Mouse (Mus musculus) intestine, postnatal 0 days (tissue): ENCODE measurements around the gene Cdkal1. TPM values are rescaled to one million over a fixed set of nuclear protein-coding genes. Genes with fewer than 3 reads are reported as not detected.

ENCODE experiments used
- ATAC-seq: fragments of 200-750 bp; cut with Nextera tagmentation; 2 replicates; pipeline ENCODE4 v1.8.0; 2017; ENCODE audit warnings: mild to moderate bottlenecking, moderate TSS enrichment, moderate library complexity
- H3K27ac ChIP-seq: fragments of 300-500 bp; sonication (generic); 2 replicates; pipeline ENCODE4 v1.5.1; 2014; ENCODE audit warnings: mild to moderate bottlenecking, low read depth, low read length, moderate library complexity
- H3K27me3 ChIP-seq: fragments of 300-500 bp; sonication (generic); replicated peaks from 2 replicates; pipeline ENCODE4 v1.6.1; 2014; ENCODE audit warnings: low read length, mixed read lengths; ENCODE audit not compliant: control insufficient read depth, insufficient read depth
- H3K36me3 ChIP-seq: fragments of 300-500 bp; sonication (generic); 2 replicates; pipeline ENCODE4 v1.6.1; 2014; ENCODE audit warnings: mild to moderate bottlenecking, moderate library complexity; ENCODE audit not compliant: control insufficient read depth, insufficient read depth
- H3K4me1 ChIP-seq: fragments of 300-500 bp; sonication (generic); replicated peaks from 2 replicates; pipeline ENCODE4 v1.6.1; 2014; ENCODE audit warnings: antibody characterized with exemption, low read length, mixed read lengths; ENCODE audit not compliant: control insufficient read depth, insufficient read depth
- H3K4me2 ChIP-seq: fragments of 300-500 bp; sonication (generic); replicated peaks from 2 replicates; pipeline ENCODE4 v1.6.1; 2014; ENCODE audit warnings: low read depth, mild to moderate bottlenecking, moderate library complexity
- H3K4me3 ChIP-seq: fragments of 300-500 bp; sonication (generic); 2 replicates; pipeline ENCODE4 v1.5.1; 2014; ENCODE audit warnings: low read depth, low read length
- H3K9ac ChIP-seq: fragments of 300-500 bp; sonication (generic); 2 replicates; pipeline ENCODE4 v1.6.1; 2014; ENCODE audit warnings: mild to moderate bottlenecking, low read depth, low read length
- H3K9me3 ChIP-seq: fragments of 300-500 bp; sonication (generic); 2 replicates; pipeline ENCODE4 v1.6.1; 2016; ENCODE audit warnings: mixed run types; ENCODE audit not compliant: control insufficient read depth
- CTCF ChIP-seq: sonication (generic); IDR thresholded peaks from 2 replicates; pipeline ENCODE4 v1.5.1; 2016; ENCODE audit warnings: low read depth, mild to moderate bottlenecking, control low read depth, antibody characterized with exemption, moderate library complexity
- WGBS: fragments of 180-500 bp; shearing (Covaris S2); extraction: QIAGEN DNeasy Blood & Tissue Kit; methylation state at CpG from one replicate; pipeline ENCODE4 v1.1.7; 2014; 5-methylcytosine and 5-hydroxymethylcytosine counted together
- polyA plus RNA-seq: library from polyadenylated mRNA; unstranded; fragments of >200 nt; fragmentation: Nextera tagmentation; extraction: Ambion mirVana; gene quantifications from 2 replicates; pipeline ENCODE4 v1.2.1, GENCODE M21; 2015

The Cdkal1 gene
- polyA plus RNA-seq, 1 experiment from 2014 or later = 13.5 TPM

DNA sequence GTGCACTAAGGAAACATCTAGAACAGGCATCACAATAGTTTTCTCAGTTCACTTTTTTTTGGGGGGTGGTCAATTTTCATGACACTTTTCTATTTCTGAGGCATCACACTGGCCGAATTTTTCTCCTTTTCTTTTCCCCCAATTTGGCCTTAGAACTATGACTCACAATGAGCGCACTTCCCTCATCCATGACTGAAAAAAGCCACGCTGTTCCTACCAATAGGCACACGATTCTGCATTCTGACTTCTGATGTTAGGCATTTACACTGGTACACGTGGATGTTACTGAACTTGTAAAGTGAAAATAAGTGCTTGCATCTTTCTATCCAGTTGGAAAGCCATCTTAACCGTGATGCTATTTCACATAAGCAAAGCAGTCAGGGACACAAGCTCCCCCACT, 77.3 kb downstream of the Cdkal1 start:
- no peaks in the 10 kb centered on the region for H3K36me3 ChIP-seq
- H3K27ac ChIP-seq = no peak overlapping the region
- 0 out of 2 replicates have a peak, but pooled peaks cover 2% of the 10 kb centered on the region for H3K4me1 ChIP-seq
- TF ChIP-seq CTCF = no peak
- no peak overlapping the region for H3K9ac ChIP-seq
- H3K9me3 ChIP-seq = no peaks in the 10 kb centered on the region
- WGBS = 90% methylated on average over 6 of the region's 6 CpGs
- H3K27me3 ChIP-seq = no peaks in the 10 kb centered on the region
- no peak for ATAC-seq
- H3K4me2 ChIP-seq = no peak overlapping the region
- no peak overlapping the region for H3K4me3 ChIP-seq

- 85% methylated on average over 4 of the region's 4 CpGs for WGBS
- TF ChIP-seq CTCF = no peak
- 0 out of 2 replicates have a peak, but pooled peaks cover 2% of the 10 kb centered on the region for H3K4me1 ChIP-seq
- no peaks in the 10 kb centered on the region for H3K27me3 ChIP-seq
- no peak overlapping the region for H3K27ac ChIP-seq
- H3K9me3 ChIP-seq = no peaks in the 10 kb centered on the region
- H3K36me3 ChIP-seq = no peaks in the 10 kb centered on the region
- no peak for ATAC-seq
- H3K4me2 ChIP-seq = no peak overlapping the region
- H3K4me3 ChIP-seq = no peak overlapping the region
- H3K9ac ChIP-seq = no peak overlapping the region
These were observed 78.2 kb downstream of the Cdkal1 start for GRCm38 (mm10) chr13:29777225-29777624.

DNA sequence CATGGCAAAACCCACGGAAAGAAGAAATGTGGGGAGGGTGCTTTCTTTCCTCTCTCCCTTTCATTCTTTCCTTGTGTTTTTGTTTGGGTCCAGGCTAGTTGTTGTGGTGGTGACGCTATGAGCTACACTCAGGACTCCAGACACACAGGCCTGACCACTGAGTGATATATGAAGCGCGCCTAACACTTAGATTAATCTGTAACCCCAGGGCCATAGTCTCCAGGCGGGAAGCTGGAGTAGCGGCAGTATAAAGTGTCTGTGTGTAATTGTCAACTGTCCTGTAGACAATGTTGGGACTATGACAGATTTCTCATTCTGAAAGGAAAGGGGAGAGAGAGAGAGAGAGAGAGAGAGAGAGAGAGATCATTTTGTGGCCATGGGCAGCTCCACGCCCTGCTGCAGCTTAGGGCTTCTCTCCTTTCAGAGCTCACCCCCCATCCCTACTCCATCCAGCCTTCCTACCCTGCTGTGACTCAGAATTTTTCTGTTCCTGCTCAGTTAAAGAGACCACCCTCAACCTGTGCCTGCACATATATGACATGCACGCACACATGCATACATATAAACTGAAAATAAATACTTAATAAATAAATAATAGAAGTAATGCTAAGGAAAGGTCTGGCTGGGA, 79.8 kb downstream of the Cdkal1 start:
- no peak for ATAC-seq
- no peak overlapping the region for H3K27ac ChIP-seq
- 0 out of 2 replicates have a peak, but pooled peaks cover 2% of the 10 kb centered on the region for H3K4me1 ChIP-seq
- H3K27me3 ChIP-seq = no peaks in the 10 kb centered on the region
- H3K9ac ChIP-seq = no peak overlapping the region
- no peaks in the 10 kb centered on the region for H3K9me3 ChIP-seq
- TF ChIP-seq CTCF = no peak
- H3K4me2 ChIP-seq = no peak overlapping the region
- 82% methylated on average over 8 of the region's 8 CpGs for WGBS
- H3K4me3 ChIP-seq = no peak overlapping the region
- H3K36me3 ChIP-seq = no peaks in the 10 kb centered on the region

GRCm38 (mm10) chr13:29773563-29773962, 81.9 kb downstream of the Cdkal1 start:
- WGBS = 23% methylated on average over 6 of the region's 6 CpGs
- no peaks in the 10 kb centered on the region for H3K4me1 ChIP-seq
- H3K27me3 ChIP-seq = no peaks in the 10 kb centered on the region
- ATAC-seq = no peak
- no peak overlapping the region for H3K27ac ChIP-seq
- no peak overlapping the region for H3K4me3 ChIP-seq
- TF ChIP-seq CTCF = no peak
- H3K9ac ChIP-seq = no peak overlapping the region
- H3K36me3 ChIP-seq = no peaks in the 10 kb centered on the region
- no peaks in the 10 kb centered on the region for H3K9me3 ChIP-seq
- no peak overlapping the region for H3K4me2 ChIP-seq

DNA sequence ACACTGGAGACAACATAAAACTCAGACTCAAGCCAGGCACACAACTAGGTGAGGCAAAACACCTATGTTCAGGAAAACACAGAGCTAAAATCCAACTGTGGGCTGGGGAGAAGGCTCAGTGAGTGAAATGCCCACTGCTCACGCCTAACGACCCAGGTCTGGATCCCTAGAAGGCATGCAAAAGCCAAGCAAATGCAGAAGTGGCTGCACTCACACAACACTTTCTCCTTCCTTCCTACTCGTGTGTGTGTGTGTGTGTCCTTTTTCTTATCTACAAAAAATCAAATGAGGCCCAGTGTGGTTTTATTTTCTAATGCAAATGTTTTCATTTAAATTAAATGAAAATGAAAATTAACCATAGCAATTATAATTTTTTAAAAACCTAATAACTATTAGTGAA, 82.5 kb downstream of the Cdkal1 start:
- ATAC-seq = no peak
- Histone ChIP-seq H3K4me1 (no peaks in the 10 kb centered on the region), H3K36me3 (no peaks in the 10 kb centered on the region), H3K4me2 (no peak overlapping the region), H3K4me3 (no peak overlapping the region), H3K27ac (no peak overlapping the region), H3K27me3 (no peaks in the 10 kb centered on the region), H3K9me3 (no peaks in the 10 kb centered on the region), H3K9ac (no peak overlapping the region)
- TF ChIP-seq CTCF = no peak
- WGBS = 67% methylated on average over 3 of the region's 3 CpGs

GRCm38 (mm10) chr13:29769647-29770436, 85.6 kb downstream of the Cdkal1 start:
- Histone ChIP-seq H3K9ac (no peak overlapping the region), H3K9me3 (no peaks in the 10 kb centered on the region), H3K4me3 (no peak overlapping the region), H3K4me1 (no peaks in the 10 kb centered on the region), H3K36me3 (no peaks in the 10 kb centered on the region), H3K4me2 (peak overlapping the region; percentile 18; the same call in 1 of the 2 replicates), H3K27ac (no peak overlapping the region), H3K27me3 (no peaks in the 10 kb centered on the region)
- no peak for TF ChIP-seq CTCF
- 55% methylated on average over 12 of the region's 12 CpGs for WGBS
- no peak for ATAC-seq
